Mouse (Mus musculus): ENCODE data around the gene Msantd3.

The Msantd3 gene

DNA sequence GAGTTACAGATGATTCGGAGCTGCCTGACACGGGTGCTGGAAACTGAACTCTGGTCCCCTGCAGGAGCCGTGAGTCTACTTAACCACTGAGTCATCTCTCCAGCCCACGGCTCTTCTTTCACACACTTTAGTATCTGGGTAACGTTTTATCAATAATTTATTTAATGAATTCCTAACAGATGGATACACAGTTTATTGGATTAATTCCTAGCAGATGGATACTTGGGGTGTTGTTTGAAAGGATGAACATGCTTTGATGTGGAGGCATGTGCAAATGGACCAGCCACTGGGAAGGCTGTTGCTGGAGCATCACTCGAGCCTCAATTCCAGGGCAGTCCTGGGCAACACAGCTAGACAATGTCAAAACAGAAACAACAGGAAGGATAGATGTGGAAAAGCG lies 56.4 kb downstream of the Msantd3 start:
- in situ Hi-C loops (cut with MboI; ENCODE audit: low sequenced_read_pairs) = no loop called here

DNA sequence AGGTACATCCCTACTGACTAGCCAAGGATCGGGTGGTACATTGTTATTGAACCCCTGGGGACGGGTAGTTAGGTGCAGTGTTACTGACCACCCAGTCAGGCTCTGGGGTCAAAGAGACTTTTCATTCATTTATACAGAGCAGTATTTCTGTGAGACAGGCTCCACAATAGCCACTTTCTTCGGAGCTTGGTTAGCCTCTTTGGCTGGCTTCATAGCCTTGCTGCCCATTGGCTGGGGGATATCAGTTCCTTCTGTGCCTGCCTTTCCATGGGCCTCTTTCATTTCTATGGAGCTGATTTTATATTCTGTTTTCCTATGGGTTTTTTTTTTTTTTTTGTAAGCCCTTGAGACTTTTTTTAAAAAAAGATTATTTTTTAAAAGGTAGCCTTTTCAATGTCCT lies 65.9 kb downstream of the Msantd3 start:
- in situ Hi-C loops (cut with MboI; ENCODE audit: low sequenced_read_pairs) = no loop called here

- in situ Hi-C loops (cut with MboI; ENCODE audit: low sequenced_read_pairs) = no loop called here
These were observed 69.8 kb downstream of the Msantd3 start for GRCm38 (mm10) chr4:48609485-48609884.

- in situ Hi-C loops (cut with MboI; ENCODE audit: low sequenced_read_pairs) = no loop called here
These were observed 70.5 kb downstream of the Msantd3 start for GRCm38 (mm10) chr4:48610251-48610650.

All from CH12F3 (cell line).